Mouse (Mus musculus) liver, embryonic 14.5 days (tissue): ENCODE data around the gene Cmas.

Source experiments
- CTCF ChIP-seq: IDR thresholded peaks from 2 replicates; pipeline ENCODE4 v1.5.1; 2016; ENCODE audit warnings: antibody characterized with exemption, low read depth, control low read depth
- EP300 ChIP-seq: IDR thresholded peaks from 2 replicates; pipeline ENCODE4 v1.6.1; 2016; ENCODE audit warnings: antibody characterized with exemption, low read depth

- no peak for TF ChIP-seq EP300
- TF ChIP-seq CTCF: no peak
Observed at GRCm38 (mm10) chr6:142717186-142717585, 39.3 kb upstream of the Cmas start.
